Mouse (Mus musculus): ENCODE data around the gene Gm44503. TPM values are rescaled to one million over a fixed set of nuclear protein-coding genes. Genes with fewer than 3 reads are reported as not detected.

Gm44503 gene
- polyA plus RNA-seq, 1 experiment from 2014 or later = not detected

DNA sequence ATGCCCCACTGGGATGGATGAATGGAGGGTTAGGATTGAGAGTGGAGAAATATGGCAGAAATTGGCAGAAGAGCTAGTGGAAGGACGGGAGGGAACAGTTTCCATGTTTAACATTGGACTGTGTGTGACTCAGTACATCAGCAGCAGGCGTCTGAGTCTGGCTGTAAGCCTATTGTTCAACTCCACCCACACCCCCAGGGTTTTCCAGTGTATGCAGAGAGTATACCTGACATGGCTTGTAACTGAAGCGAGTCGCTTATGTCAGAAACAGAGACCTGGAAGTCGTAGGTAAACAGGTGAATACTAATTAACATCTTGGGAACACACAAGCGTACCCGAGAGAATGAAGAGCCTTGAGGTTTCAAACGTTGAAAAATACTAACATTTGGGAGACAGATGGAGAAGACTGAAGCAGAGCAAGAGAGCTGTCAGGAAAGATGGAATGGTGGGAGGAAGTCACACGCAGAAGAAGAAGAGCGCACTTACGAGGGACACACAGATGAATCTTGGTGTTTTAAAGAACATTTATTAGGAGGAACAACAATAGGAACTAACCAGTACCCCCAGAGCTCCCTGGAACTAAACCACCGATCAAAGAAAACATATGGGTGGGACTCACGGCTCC lies 27.4 kb upstream of the Gm44503 start:
- ATAC-seq (ENCODE audit: insufficient number of reproducible peaks, insufficient read depth, low FRiP score, low read depth) = no peak
- H3K27ac ChIP-seq (replicated peaks in 1 of 2; ENCODE audit: control insufficient read depth in 1 of 2, insufficient read depth in 1 of 2, low read depth in 2 of 2, low read length in 2 of 2) = no peak overlapping the region
- H3K27me3 ChIP-seq (ENCODE audit: control insufficient read depth, insufficient read depth, low read length) = peaks cover 7% of the 10 kb centered on the region; the same call in 1 of the 2 replicates
- peaks cover 3 to 5% of the 10 kb centered on the region in 2 experiments; a peak in 2 of 4 replicates for H3K4me1 ChIP-seq (ENCODE audit: control insufficient read depth in 2 of 2, insufficient read depth in 2 of 2, low read length in 2 of 2)
- H3K4me2 ChIP-seq (ENCODE audit: low read length) = no peak overlapping the region
- H3K4me3 ChIP-seq (ENCODE audit: control insufficient read depth in 1 of 2, insufficient read depth in 1 of 2, low read depth in 1 of 2, low read length in 2 of 2) = no peak overlapping the region
- no peak overlapping the region for H3K9ac ChIP-seq (ENCODE audit: low read length)
- 0 out of 2 replicates have a peak, but pooled peaks cover 5% of the 10 kb centered on the region for H3K36me3 ChIP-seq (ENCODE audit: control insufficient read depth, insufficient read depth, low read length)
- no peaks in the 10 kb centered on the region for H3K9me3 ChIP-seq (ENCODE audit: control insufficient read depth, low read length)
- 74% methylated on average over 13 of the region's 13 CpGs for WGBS

DNA sequence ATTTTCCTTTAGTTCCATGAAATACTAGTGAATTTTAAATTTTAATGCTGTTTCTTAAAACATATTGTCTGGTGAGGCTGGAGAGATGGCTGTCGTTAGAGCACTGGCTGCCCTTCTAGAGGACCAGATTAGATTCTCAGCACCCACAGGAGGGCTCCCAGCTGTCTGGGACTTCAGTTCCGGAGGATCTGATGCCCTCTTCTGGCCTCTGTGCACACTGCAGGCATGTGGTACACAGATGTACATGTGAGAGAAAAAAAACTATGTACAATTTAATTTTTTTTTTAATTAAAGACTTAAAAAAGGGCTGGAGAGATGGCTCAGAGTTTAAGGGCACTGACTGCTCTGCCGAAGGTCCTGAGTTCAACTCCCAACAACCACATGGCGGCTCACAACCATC lies 23.3 kb upstream of the Gm44503 start:
- no peak overlapping the region for H3K9ac ChIP-seq (ENCODE audit: low read length)
- H3K4me2 ChIP-seq (ENCODE audit: low read length) = no peak overlapping the region
- H3K4me1 ChIP-seq (ENCODE audit: control insufficient read depth in 2 of 2, insufficient read depth in 2 of 2, low read length in 2 of 2) = no peaks in the 10 kb centered on the region
- no peak for ATAC-seq (ENCODE audit: insufficient number of reproducible peaks, insufficient read depth, low FRiP score, low read depth)
- WGBS = 79% methylated on average over 4 of the region's 4 CpGs
- H3K4me3 ChIP-seq (ENCODE audit: control insufficient read depth in 1 of 2, insufficient read depth in 1 of 2, low read depth in 1 of 2, low read length in 2 of 2) = no peak overlapping the region
- no peaks in the 10 kb centered on the region for H3K36me3 ChIP-seq (ENCODE audit: control insufficient read depth, insufficient read depth, low read length)
- no peaks in the 10 kb centered on the region for H3K27me3 ChIP-seq (ENCODE audit: control insufficient read depth, insufficient read depth, low read length)
- no peaks in the 10 kb centered on the region for H3K9me3 ChIP-seq (ENCODE audit: control insufficient read depth, low read length)
- H3K27ac ChIP-seq (replicated peaks in 1 of 2; ENCODE audit: control insufficient read depth in 1 of 2, insufficient read depth in 1 of 2, low read depth in 2 of 2, low read length in 2 of 2) = no peak overlapping the region

DNA sequence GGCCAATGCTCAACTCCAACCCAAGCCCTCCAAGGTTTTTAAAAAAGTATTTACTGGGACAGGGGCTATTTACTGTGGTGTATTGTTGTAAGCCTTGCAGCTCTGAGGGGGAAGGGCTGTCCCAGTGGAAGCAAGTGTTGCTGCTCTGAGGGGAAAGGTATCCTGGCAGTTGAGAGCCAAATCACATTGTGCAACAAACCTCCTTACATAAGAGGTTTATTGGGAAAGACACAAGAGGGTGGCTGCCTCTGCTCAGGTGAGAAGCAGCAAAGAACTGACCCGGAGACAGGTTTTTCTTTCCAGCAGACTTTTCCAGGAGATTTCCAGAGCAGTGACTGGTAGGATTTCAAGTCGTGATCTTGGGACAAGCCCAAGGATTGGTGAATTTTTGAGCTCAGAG lies 22.4 kb upstream of the Gm44503 start:
- Histone ChIP-seq H3K27me3 (ENCODE audit: control insufficient read depth, insufficient read depth, low read length) (no peaks in the 10 kb centered on the region), H3K9me3 (ENCODE audit: control insufficient read depth, low read length) (no peaks in the 10 kb centered on the region), H3K4me2 (ENCODE audit: low read length) (no peak overlapping the region), H3K36me3 (ENCODE audit: control insufficient read depth, insufficient read depth, low read length) (no peaks in the 10 kb centered on the region), H3K4me1 (ENCODE audit: control insufficient read depth in 2 of 2, insufficient read depth in 2 of 2, low read length in 2 of 2) (no peaks in the 10 kb centered on the region), H3K9ac (ENCODE audit: low read length) (no peak overlapping the region), H3K27ac (replicated peaks in 1 of 2; ENCODE audit: control insufficient read depth in 1 of 2, insufficient read depth in 1 of 2, low read depth in 2 of 2, low read length in 2 of 2) (no peak overlapping the region), H3K4me3 (ENCODE audit: control insufficient read depth in 1 of 2, insufficient read depth in 1 of 2, low read depth in 1 of 2, low read length in 2 of 2) (no peak overlapping the region)
- WGBS = 66% methylated on average over 2 of the region's 2 CpGs
- ATAC-seq (ENCODE audit: insufficient number of reproducible peaks, insufficient read depth, low FRiP score, low read depth) = no peak

DNA sequence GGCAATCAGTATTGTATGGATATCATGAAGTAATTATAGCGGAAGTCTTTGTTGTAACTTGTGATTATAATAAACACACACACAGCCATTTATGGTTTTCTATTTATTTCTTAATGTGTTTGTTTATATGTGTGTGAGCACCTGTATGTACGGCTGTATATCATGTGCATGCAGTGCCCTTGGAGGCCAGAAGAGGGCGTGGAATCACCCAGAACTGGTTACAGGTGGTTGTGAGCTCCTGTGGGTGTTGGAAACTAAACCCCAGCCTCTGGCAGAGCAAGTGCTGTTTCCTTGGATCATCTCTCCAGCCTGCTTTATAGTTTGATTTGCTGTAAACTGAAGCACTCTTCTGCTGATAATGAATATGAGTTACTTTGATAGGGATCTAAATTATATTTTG lies 15.2 kb upstream of the Gm44503 start:
- WGBS = 64% methylated on average over 3 of the region's 3 CpGs
- Histone ChIP-seq H3K4me1 (ENCODE audit: control insufficient read depth in 2 of 2, insufficient read depth in 2 of 2, low read length in 2 of 2) (no peaks in the 10 kb centered on the region), H3K36me3 (ENCODE audit: control insufficient read depth, insufficient read depth, low read length) (peaks cover 20% of the 10 kb centered on the region; the same call in 1 of the 2 replicates), H3K27me3 (ENCODE audit: control insufficient read depth, insufficient read depth, low read length) (no peaks in the 10 kb centered on the region), H3K27ac (replicated peaks in 1 of 2; ENCODE audit: control insufficient read depth in 1 of 2, insufficient read depth in 1 of 2, low read depth in 2 of 2, low read length in 2 of 2) (no peak overlapping the region), H3K9ac (ENCODE audit: low read length) (no peak overlapping the region), H3K4me3 (ENCODE audit: control insufficient read depth in 1 of 2, insufficient read depth in 1 of 2, low read depth in 1 of 2, low read length in 2 of 2) (no peak overlapping the region), H3K4me2 (ENCODE audit: low read length) (no peak overlapping the region), H3K9me3 (ENCODE audit: control insufficient read depth, low read length) (0 out of 2 replicates have a peak, but pooled peaks cover 5% of the 10 kb centered on the region)
- no peak for ATAC-seq (ENCODE audit: insufficient number of reproducible peaks, insufficient read depth, low FRiP score, low read depth)

DNA sequence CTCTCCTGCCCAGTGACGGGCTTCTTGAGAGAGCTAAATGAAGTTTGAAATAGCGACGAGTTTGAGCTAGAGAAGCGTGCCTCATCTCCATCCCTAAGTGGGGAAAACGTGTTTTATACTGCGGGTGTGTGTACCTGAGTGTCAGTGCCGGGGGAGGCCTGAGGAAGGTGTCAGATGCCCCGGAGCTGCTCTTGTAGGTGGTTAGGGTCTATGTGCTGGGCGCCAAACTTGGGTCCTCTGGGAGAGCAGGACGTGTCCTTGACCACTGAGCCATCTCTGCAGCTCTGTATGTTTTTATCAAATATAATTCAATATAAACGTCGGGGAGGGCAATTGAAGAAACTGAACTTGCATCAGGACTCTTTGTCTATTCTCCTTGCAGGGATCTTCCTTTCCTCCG lies 14.4 kb upstream of the Gm44503 start:
- WGBS = 82% methylated on average over 13 of the region's 13 CpGs
- H3K9ac ChIP-seq (ENCODE audit: low read length) = no peak overlapping the region

DNA sequence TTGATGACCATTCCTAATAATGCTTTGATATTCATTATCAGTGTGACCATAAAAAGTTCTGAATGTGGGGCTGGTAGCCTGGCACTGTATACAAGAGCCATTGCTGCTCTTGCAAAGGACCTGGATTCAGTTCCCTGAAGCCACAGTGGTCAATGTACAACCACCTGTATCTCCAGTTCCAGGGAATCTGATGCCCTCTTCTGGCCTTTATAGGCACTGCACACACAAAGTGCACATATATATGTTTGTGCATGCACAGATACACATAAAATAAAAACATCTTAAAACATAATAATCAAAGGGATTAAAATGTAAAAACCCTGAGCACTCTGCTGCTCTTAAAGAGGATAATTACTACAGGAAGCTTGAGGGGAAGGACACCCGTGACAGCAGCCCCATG lies 11.6 kb upstream of the Gm44503 start:
- Histone ChIP-seq H3K4me1 (ENCODE audit: control insufficient read depth in 2 of 2, insufficient read depth in 2 of 2, low read length in 2 of 2) (no peaks in the 10 kb centered on the region), H3K4me2 (ENCODE audit: low read length) (no peak overlapping the region), H3K9ac (ENCODE audit: low read length) (no peak overlapping the region), H3K27ac (replicated peaks in 1 of 2; ENCODE audit: control insufficient read depth in 1 of 2, insufficient read depth in 1 of 2, low read depth in 2 of 2, low read length in 2 of 2) (no peak overlapping the region), H3K27me3 (ENCODE audit: control insufficient read depth, insufficient read depth, low read length) (no peaks in the 10 kb centered on the region), H3K9me3 (ENCODE audit: control insufficient read depth, low read length) (0 out of 2 replicates have a peak, but pooled peaks cover 5% of the 10 kb centered on the region), H3K36me3 (ENCODE audit: control insufficient read depth, insufficient read depth, low read length) (peaks cover 20% of the 10 kb centered on the region; the same call in 1 of the 2 replicates), H3K4me3 (ENCODE audit: control insufficient read depth in 1 of 2, insufficient read depth in 1 of 2, low read depth in 1 of 2, low read length in 2 of 2) (no peak overlapping the region)
- 89% methylated on average over 1 of the region's 1 CpGs for WGBS
- ATAC-seq (ENCODE audit: insufficient number of reproducible peaks, insufficient read depth, low FRiP score, low read depth) = no peak

More for the DNA sequence above, 14.4 kb upstream of the Gm44503 start:
- no peak for ATAC-seq (ENCODE audit: insufficient number of reproducible peaks, insufficient read depth, low FRiP score, low read depth)
- Histone ChIP-seq H3K4me1 (ENCODE audit: control insufficient read depth in 2 of 2, insufficient read depth in 2 of 2, low read length in 2 of 2) (no peaks in the 10 kb centered on the region), H3K36me3 (ENCODE audit: control insufficient read depth, insufficient read depth, low read length) (peaks cover 20% of the 10 kb centered on the region; the same call in 1 of the 2 replicates), H3K27ac (replicated peaks in 1 of 2; ENCODE audit: control insufficient read depth in 1 of 2, insufficient read depth in 1 of 2, low read depth in 2 of 2, low read length in 2 of 2) (no peak overlapping the region), H3K9me3 (ENCODE audit: control insufficient read depth, low read length) (0 out of 2 replicates have a peak, but pooled peaks cover 5% of the 10 kb centered on the region), H3K27me3 (ENCODE audit: control insufficient read depth, insufficient read depth, low read length) (no peaks in the 10 kb centered on the region), H3K4me2 (ENCODE audit: low read length) (no peak overlapping the region), H3K4me3 (ENCODE audit: control insufficient read depth in 1 of 2, insufficient read depth in 1 of 2, low read depth in 1 of 2, low read length in 2 of 2) (no peak overlapping the region)

DNA sequence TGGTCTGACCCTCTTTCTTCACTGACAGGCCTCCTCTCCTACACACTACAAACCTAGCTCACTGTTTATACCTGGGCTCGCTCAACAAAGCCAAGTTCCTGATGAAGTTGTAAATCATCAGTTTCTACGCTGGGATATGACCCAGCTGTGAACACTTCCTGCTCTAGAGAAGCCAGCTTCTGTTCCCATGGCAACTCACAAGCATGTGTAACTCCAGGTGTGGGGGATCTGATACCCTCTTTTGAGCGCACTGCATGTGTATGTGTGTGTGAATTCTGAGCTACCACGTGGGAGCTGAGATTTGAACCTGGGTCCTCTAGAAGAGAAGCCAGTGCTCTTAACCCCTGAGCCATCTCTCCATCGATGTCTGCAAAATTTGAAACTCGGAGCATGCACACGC lies 9.1 kb upstream of the Gm44503 start:
- Histone ChIP-seq H3K36me3 (ENCODE audit: control insufficient read depth, insufficient read depth, low read length) (peaks cover 20% of the 10 kb centered on the region; the same call in 1 of the 2 replicates), H3K9me3 (ENCODE audit: control insufficient read depth, low read length) (0 out of 2 replicates have a peak, but pooled peaks cover 5% of the 10 kb centered on the region), H3K9ac (ENCODE audit: low read length) (no peak overlapping the region), H3K4me1 (ENCODE audit: control insufficient read depth in 2 of 2, insufficient read depth in 2 of 2, low read length in 2 of 2) (no peaks in the 10 kb centered on the region), H3K4me3 (ENCODE audit: control insufficient read depth in 1 of 2, insufficient read depth in 1 of 2, low read depth in 1 of 2, low read length in 2 of 2) (no peak overlapping the region), H3K4me2 (ENCODE audit: low read length) (no peak overlapping the region), H3K27ac (replicated peaks in 1 of 2; ENCODE audit: control insufficient read depth in 1 of 2, insufficient read depth in 1 of 2, low read depth in 2 of 2, low read length in 2 of 2) (no peak overlapping the region), H3K27me3 (ENCODE audit: control insufficient read depth, insufficient read depth, low read length) (no peaks in the 10 kb centered on the region)
- ATAC-seq (ENCODE audit: insufficient number of reproducible peaks, insufficient read depth, low FRiP score, low read depth) = no peak
- 75% methylated on average over 7 of the region's 7 CpGs for WGBS

DNA sequence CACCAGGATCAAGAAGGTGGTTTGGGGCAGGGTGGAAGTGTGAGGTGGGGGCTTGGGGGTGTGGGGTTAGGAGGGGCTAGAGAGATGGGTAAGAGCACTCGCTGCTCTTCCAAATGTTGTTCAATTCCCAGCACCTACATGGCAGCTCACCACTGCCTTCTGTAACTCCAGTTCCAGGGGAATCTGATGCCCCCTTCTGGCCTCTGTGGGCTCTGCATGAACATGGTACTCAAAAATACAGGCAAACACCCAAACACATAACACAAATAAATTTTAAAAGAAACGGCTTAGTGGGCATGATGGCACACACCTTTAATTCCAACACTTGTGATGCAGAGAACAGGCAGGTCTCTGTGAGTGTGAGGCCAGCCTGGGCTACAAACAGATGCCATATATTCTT lies 3.9 kb upstream of the Gm44503 start:
- no peak overlapping the region for H3K27ac ChIP-seq (replicated peaks in 1 of 2; ENCODE audit: control insufficient read depth in 1 of 2, insufficient read depth in 1 of 2, low read depth in 2 of 2, low read length in 2 of 2)
- H3K36me3 ChIP-seq (ENCODE audit: control insufficient read depth, insufficient read depth, low read length) = no peaks in the 10 kb centered on the region
- no peak overlapping the region for H3K4me3 ChIP-seq (ENCODE audit: control insufficient read depth in 1 of 2, insufficient read depth in 1 of 2, low read depth in 1 of 2, low read length in 2 of 2)
- no peaks in the 10 kb centered on the region for H3K9me3 ChIP-seq (ENCODE audit: control insufficient read depth, low read length)
- no peak overlapping the region for H3K4me2 ChIP-seq (ENCODE audit: low read length)
- H3K4me1 ChIP-seq (ENCODE audit: control insufficient read depth in 2 of 2, insufficient read depth in 2 of 2, low read length in 2 of 2) = peaks cover 0 to 4% of the 10 kb centered on the region in 2 experiments; a peak in 1 of 4 replicates
- ATAC-seq (ENCODE audit: insufficient number of reproducible peaks, insufficient read depth, low FRiP score, low read depth) = no peak
- 51% methylated on average over 2 of the region's 2 CpGs for WGBS
- no peak overlapping the region for H3K9ac ChIP-seq (ENCODE audit: low read length)
- H3K27me3 ChIP-seq (ENCODE audit: control insufficient read depth, insufficient read depth, low read length) = no peaks in the 10 kb centered on the region

All from heart, embryonic 14.5 days (tissue).